Mouse (Mus musculus) midbrain, embryonic 14.5 days (tissue): ENCODE measurements around the gene Acsl5. TPM values are rescaled to one million over a fixed set of nuclear protein-coding genes. Genes with fewer than 3 reads are reported as not detected.

ENCODE experiments used
- ATAC-seq: fragments of 200-750 bp; cut with Nextera tagmentation; 2 replicates; pipeline ENCODE4 v1.8.0; 2017; ENCODE audit warnings: moderate number of reproducible peaks, moderate library complexity; ENCODE audit not compliant: low FRiP score, low TSS enrichment
- DNase-seq: peaks from one replicate; pipeline ENCODE4 v3.0.0-alpha.2; 2015
- H3K27ac ChIP-seq: fragments of 300-500 bp; sonication (generic); replicated peaks from 2 replicates; pipeline ENCODE4 v1.5.1; 2014; ENCODE audit warnings: mild to moderate bottlenecking, low read depth, low read length, moderate library complexity
- H3K27me3 ChIP-seq: fragments of 300-500 bp; sonication (generic); 2 replicates; pipeline ENCODE4 v1.6.1; 2014; ENCODE audit warnings: low read length, control low read depth, mixed read lengths; ENCODE audit not compliant: control insufficient read depth, insufficient read depth
- H3K36me3 ChIP-seq: fragments of 300-500 bp; sonication (generic); 2 replicates; pipeline ENCODE4 v1.6.1; 2014; ENCODE audit warnings: low read length, control low read depth; ENCODE audit not compliant: control insufficient read depth, insufficient read depth
- H3K4me1 ChIP-seq: fragments of 300-500 bp; sonication (generic); 2 replicates; pipeline ENCODE4 v1.6.1; 2014; ENCODE audit warnings: mild to moderate bottlenecking, antibody characterized with exemption, low read length, control low read depth; ENCODE audit not compliant: control insufficient read depth, insufficient read depth
- H3K4me2 ChIP-seq: fragments of 300-500 bp; sonication (generic); 2 replicates; pipeline ENCODE4 v1.6.1; 2014; ENCODE audit warnings: mild to moderate bottlenecking, low read length, moderate library complexity
- H3K4me3 ChIP-seq: fragments of 300-500 bp; sonication (generic); replicated peaks from 2 replicates; pipeline ENCODE4 v1.5.1; 2014; ENCODE audit warnings: low read depth, low read length
- H3K9ac ChIP-seq: fragments of 300-500 bp; sonication (generic); replicated peaks from 2 replicates; pipeline ENCODE4 v1.6.1; 2014; ENCODE audit warnings: mild to moderate bottlenecking, low read length, moderate library complexity
- H3K9me3 ChIP-seq: fragments of 300-500 bp; sonication (generic); 2 replicates; pipeline ENCODE4 v1.6.1; 2016; ENCODE audit warnings: low read length, control low read depth, mixed read lengths; ENCODE audit not compliant: control insufficient read depth
- WGBS: fragments of 180-500 bp; shearing (Covaris S2); extraction: QIAGEN DNeasy Blood & Tissue Kit; methylation state at CpG from one replicate; pipeline ENCODE4 v1.1.7; 2014; 5-methylcytosine and 5-hydroxymethylcytosine counted together
- polyA plus RNA-seq: library from polyadenylated mRNA; unstranded; fragments of >200 nt; fragmentation: Nextera tagmentation; extraction: Ambion mirVana; gene quantifications from 2 replicates; pipeline ENCODE4 v1.2.1, GENCODE M21; 2014

Gene Acsl5
- polyA plus RNA-seq, result 7.3 and 12.6 TPM in 2 replicates

DNA sequence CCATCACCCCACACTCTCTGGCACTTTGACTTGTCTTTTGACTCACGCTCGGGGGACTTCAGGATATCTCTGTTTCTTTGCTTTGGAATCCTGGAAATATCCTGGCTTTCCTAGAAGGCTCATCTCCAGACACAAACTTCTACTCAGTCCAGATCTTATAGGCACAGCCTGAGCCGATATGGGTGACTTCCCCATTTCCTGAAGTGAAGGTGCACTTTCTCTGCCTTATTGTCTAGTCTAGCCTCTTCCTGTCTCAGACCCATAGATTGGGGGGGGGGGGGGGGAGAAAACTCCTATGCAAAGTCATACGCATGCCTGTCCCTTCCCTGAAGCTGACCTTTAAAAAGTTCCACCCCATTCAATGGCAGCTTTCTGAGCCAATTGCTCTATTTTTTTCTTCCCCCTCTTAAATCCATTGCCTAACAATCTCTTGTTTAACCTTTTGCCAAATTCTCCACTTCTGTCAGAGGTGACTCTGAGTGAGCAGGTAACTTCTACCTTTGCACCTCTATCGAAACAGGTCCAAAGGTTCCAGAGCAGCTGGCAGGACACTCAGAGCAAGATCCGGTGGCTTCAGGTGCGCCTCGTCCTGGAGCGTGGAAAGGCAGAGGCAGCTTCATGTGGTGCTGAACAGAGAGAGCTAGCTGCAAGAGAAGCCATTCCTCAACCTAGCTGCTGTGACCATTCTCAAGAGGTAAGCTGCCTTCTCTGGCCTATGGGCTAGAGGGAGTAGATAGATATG is at the start of gene Acsl5:
Gene Acsl5 (plus strand): TSS at position 556 of the 742 bp plus-strand sequence.
- ATAC-seq, result no peak
- 98% methylated on average over 9 of the region's 9 CpGs for WGBS
- DNase-seq, result no peak

DNA sequence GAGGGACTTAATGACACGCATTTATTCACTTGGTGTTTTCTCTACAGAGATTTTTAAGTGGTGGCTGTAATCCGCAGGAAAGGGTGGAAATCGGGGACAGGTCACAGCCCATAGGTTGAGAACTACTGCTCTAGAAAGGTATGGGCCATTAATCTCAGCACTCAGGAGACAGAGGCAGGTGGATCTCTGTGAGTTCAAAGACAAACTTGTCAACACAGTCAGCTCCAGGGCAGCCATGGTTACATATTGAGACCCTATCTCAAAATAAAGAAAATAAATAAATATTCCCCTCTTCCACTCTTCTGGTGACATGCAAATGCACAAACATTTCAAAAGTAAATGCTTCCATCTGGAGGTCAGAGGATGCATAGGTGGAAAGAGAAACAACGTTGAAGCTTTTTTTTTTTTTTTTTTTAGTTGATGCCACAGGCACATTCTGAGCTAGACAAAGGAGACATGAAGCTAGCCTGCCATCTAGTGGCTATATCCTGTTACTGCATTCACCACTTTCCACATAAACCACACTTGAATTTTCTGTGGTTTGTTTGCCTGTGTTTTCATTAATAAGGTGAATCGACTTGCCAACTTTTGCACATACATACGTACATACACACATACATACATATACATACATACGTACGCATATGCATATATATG is 45.1 kb upstream of the Acsl5 start:
- H3K9ac ChIP-seq, result no peak overlapping the region
- H3K9me3 ChIP-seq, result no peaks in the 10 kb centered on the region
- ATAC-seq, result no peak; the same call in 1 of the 2 replicates
- 37% methylated on average over 8 of the region's 8 CpGs for WGBS
- H3K36me3 ChIP-seq, result no peaks in the 10 kb centered on the region
- no peak overlapping the region for H3K4me2 ChIP-seq
- no peaks in the 10 kb centered on the region for H3K27me3 ChIP-seq
- no peak overlapping the region for H3K27ac ChIP-seq
- no peaks in the 10 kb centered on the region for H3K4me1 ChIP-seq
- no peak overlapping the region for H3K4me3 ChIP-seq
- peak; percentile 87 for DNase-seq

More for the DNA sequence above, at the start of gene Acsl5:
- Histone ChIP-seq H3K27me3 (no peaks in the 10 kb centered on the region), H3K4me1 (peaks cover 13% of the 10 kb centered on the region), H3K4me2 (no peak within 1 kb of the TSS; the same call in 1 of the 2 replicates), H3K9ac (no peak within 1 kb of the TSS), H3K9me3 (no peaks in the 10 kb centered on the region), H3K27ac (no peak within 1 kb of the TSS), H3K36me3 (no peaks in the 10 kb centered on the region), H3K4me3 (no peak within 1 kb of the TSS)

DNA sequence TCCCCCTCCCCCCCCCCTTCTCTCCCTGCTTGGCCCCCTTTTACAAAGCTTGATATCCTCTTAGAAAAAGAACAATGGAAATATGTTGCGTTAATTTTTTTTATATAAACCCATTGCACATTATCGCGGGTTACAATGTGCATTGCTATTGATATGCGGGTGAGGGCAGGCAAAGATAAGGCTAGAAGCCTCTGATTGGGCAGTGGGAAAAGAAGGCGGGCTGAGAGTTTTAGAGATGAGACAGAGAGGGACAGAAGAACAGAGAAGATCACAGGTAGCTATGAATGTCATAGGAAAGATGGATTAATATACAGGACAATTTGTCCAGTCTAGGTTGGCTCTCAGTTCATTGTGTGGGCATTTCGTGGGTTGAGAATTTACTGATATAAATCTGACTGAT is 44.5 kb upstream of the Acsl5 start:
- no peaks in the 10 kb centered on the region for H3K36me3 ChIP-seq
- H3K9me3 ChIP-seq, result no peaks in the 10 kb centered on the region
- no peak overlapping the region for H3K4me2 ChIP-seq
- H3K4me3 ChIP-seq, result no peak overlapping the region
- H3K4me1 ChIP-seq, result no peaks in the 10 kb centered on the region
- H3K27me3 ChIP-seq, result no peaks in the 10 kb centered on the region
- DNase-seq (peak; percentile 22), ATAC-seq (no peak)
- WGBS, result 56% methylated on average over 6 of the region's 6 CpGs
- H3K9ac ChIP-seq, result no peak overlapping the region
- H3K27ac ChIP-seq, result no peak overlapping the region

DNA sequence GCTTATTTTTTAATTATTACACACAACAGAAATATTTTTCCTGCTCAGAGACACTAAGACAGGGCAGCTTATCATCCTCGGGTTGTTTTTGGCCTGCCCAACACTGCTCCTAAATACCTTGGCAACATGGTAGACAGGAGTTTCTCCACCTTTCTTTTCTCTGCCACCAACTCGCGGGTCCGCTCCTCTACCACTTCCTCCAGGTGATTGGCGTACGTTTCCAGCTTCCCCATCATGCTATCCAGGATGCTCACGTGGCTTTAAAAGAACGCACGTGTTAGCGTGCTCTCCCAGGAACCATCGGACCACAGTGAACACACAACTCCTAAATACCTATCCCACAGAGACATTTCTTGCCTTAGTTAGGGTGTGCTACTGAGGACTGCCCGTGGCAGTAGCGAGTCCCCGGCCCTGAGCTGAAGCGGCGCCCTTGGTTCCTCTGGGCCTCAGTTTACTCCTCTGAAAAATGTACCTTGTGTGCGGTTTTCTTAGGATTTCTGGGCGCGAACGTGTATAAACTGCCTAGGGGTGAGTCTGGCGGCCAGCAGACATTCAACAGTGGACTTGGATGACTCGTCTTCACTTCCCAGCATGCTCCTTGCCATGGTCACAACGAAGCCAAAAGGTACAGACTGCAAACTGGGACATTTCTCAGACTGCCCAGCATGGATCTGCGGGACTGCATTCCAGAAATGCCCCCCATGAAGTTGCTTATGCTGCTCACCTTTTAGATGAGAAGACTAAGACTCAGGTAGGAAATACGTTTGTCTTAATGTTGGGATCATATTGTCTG is 43.8 kb upstream of the Acsl5 start:
- Histone ChIP-seq H3K9me3 (no peaks in the 10 kb centered on the region), H3K4me1 (no peaks in the 10 kb centered on the region), H3K27ac (no peak overlapping the region), H3K4me2 (no peak overlapping the region), H3K9ac (no peak overlapping the region), H3K27me3 (no peaks in the 10 kb centered on the region), H3K36me3 (no peaks in the 10 kb centered on the region), H3K4me3 (no peak overlapping the region)
- 69% methylated on average over 25 of the region's 25 CpGs for WGBS
- ATAC-seq (no peak), DNase-seq (no peak)

DNA sequence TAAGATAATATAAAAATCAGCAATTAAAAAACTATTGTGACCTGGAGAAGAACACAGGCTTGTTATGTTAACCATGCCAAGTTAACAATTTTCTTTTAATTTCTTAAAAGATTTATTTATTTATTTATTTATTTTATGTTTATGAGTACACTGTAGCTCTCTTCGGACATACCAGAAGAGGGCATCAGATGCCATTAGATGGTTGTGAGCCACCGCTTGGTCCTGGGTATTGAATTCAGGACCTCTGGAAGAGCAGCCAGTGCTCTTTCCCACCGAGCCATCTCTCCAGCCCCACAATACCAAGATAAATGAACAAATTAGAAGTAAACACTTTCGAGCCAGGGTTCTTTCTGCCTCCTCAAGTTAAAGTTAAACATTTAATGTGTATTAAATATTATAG is 43.1 kb upstream of the Acsl5 start:
- WGBS, result 77% methylated on average over 4 of the region's 4 CpGs
- DNase-seq (no peak), ATAC-seq (no peak)
- Histone ChIP-seq H3K9me3 (no peaks in the 10 kb centered on the region), H3K27me3 (no peaks in the 10 kb centered on the region), H3K4me1 (no peaks in the 10 kb centered on the region), H3K4me2 (no peak overlapping the region), H3K27ac (no peak overlapping the region), H3K36me3 (no peaks in the 10 kb centered on the region), H3K9ac (no peak overlapping the region), H3K4me3 (no peak overlapping the region)

DNA sequence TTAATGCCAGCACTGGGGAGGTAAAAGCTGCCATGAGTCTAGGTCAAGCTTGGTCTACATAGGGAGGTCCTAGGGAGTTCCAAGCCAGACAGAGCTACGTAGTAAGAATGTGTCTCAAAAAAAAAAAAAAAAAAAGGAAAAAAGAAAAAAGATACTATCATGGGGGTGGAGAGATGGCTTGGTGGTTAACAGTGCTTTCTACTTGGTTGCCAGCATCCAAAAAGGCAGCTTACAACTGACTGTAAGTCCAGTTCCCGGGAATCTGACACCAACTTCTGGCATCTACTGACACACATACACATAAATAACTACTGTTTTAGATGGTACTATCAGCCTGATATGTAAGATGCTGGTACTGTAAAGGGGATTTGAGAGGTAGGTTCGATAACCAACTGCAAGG is 42.7 kb upstream of the Acsl5 start:
- H3K4me2 ChIP-seq, result no peak overlapping the region
- ATAC-seq, result no peak
- H3K27me3 ChIP-seq, result no peaks in the 10 kb centered on the region
- no peak for DNase-seq
- H3K27ac ChIP-seq, result no peak overlapping the region
- WGBS, result 82% methylated on average over 3 of the region's 3 CpGs
- H3K4me3 ChIP-seq, result no peak overlapping the region
- H3K36me3 ChIP-seq, result no peaks in the 10 kb centered on the region
- no peaks in the 10 kb centered on the region for H3K9me3 ChIP-seq
- no peak overlapping the region for H3K9ac ChIP-seq
- no peaks in the 10 kb centered on the region for H3K4me1 ChIP-seq

DNA sequence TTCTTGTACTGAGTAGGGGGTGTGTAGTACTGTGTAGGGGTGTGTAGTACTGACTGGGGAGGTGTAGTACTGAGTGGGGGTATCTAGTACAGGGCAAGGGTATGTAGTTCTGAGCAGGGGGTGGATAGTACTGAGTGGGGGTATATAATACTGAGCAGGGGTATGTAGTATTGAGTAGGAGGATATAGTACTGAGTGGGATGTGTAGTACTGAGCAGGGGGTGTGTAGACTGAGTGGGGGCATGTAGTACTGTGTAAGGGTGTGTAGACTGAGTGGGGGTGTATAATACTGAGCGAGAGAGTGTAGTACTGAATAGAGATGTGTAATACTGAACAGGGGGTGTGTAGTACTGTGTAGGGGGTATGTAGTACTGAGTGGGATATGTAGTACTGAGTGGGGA is 40.0 kb upstream of the Acsl5 start:
- no peak overlapping the region for H3K4me3 ChIP-seq
- H3K9ac ChIP-seq, result no peak overlapping the region
- no peak overlapping the region for H3K27ac ChIP-seq
- no peaks in the 10 kb centered on the region for H3K4me1 ChIP-seq
- H3K27me3 ChIP-seq, result no peaks in the 10 kb centered on the region
- no peak for DNase-seq
- no peaks in the 10 kb centered on the region for H3K9me3 ChIP-seq
- H3K4me2 ChIP-seq, result no peak overlapping the region
- H3K36me3 ChIP-seq, result no peaks in the 10 kb centered on the region
- ATAC-seq, result 0 out of 2 replicates have a peak, but pooled peaks have one; percentile 4
- WGBS, result 89% methylated on average over 1 of the region's 1 CpGs

DNA sequence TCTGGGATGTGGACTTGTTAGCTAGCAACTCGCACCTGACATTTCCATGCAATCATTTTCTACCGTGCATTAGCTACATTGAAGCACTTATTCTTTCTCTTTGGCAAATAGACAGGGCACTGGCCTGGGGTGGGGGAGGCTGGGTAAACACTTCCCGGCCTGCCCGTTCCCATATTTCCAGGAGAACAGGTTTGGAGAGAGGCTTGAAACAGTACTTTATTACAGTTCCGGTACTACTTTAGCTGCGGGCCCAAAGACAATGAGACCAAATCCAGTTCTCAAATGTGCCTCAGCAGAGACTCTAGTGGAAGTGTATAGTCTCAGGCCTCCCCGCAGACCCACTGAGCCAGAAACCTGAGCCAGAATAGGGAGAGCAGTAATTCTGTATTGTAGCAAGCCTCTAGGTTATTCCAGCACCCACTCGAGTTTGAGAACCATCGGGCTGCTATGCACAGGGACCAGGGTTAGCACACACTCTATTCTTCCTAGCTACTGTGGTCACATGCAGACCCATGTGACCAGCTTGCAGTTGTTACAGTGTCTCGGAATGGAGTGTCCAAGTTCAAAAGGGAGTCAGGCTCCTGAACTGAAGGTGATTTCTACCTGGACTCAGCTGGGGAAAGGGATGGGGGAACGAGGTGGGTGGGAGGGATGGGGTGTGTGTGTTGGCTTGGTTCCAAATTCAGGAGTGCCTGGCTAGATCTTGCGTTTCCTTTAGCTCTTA is 38.0 kb upstream of the Acsl5 start:
- H3K4me2 ChIP-seq, result no peak overlapping the region
- no peak for DNase-seq
- ATAC-seq, result no peak
- H3K27me3 ChIP-seq, result no peaks in the 10 kb centered on the region
- no peak overlapping the region for H3K9ac ChIP-seq
- no peak overlapping the region for H3K4me3 ChIP-seq
- no peaks in the 10 kb centered on the region for H3K9me3 ChIP-seq
- H3K36me3 ChIP-seq, result no peaks in the 10 kb centered on the region
- 83% methylated on average over 12 of the region's 12 CpGs for WGBS
- peaks cover 6% of the 10 kb centered on the region; the same call in 1 of the 2 replicates for H3K4me1 ChIP-seq
- no peak overlapping the region for H3K27ac ChIP-seq
